ENCODE assay signal across 29 mouse cellular contexts in genomic region chr4:139345416-139346019, GRCm38 (mm10). TPM values are rescaled to one million over a fixed set of nuclear protein-coding genes. Genes with fewer than 3 reads are reported as not detected.
DNase-seq lines count a peak whose midpoint lies in the region; ATAC-seq and TF ChIP-seq lines count a peak whose summit lies in the region.
"Had no signal": no experiment of that assay in that cellular context is flagged by ENCODE, and none has a peak within 500 bp of the region (broad histone marks: within the 10 kb centered on the region; RNA-seq: fewer than 3 reads in every experiment).

No protein-coding gene starts in this region.

- no peak overlapping the region for H3K4me2 ChIP-seq in heart, embryonic 12.5 days
- H3K4me2 ChIP-seq in midbrain, postnatal 0 days (ENCODE audit: low read depth, low read length, poor library complexity, severe bottlenecking), result no peak overlapping the region
- no peak overlapping the region for H3K4me2 ChIP-seq in midbrain, embryonic 13.5 days (replicated peaks)
- H3K4me2 ChIP-seq: embryonic facial prominence, embryonic 13.5 days; heart, embryonic 13.5 days; kidney, embryonic 15.5 days; liver, embryonic 11.5 days; midbrain, embryonic 12.5 days had no signal

- 81% methylated on average over 23 of the region's 23 CpGs for WGBS in heart, embryonic 12.5 days
- 71% methylated on average over 23 of the region's 23 CpGs for WGBS in midbrain, postnatal 0 days
- 63% methylated on average over 23 of the region's 23 CpGs for WGBS in midbrain, embryonic 13.5 days

- H3K27me3 ChIP-seq in heart, embryonic 12.5 days (replicated peaks), result no peaks in the 10 kb centered on the region
- no peaks in the 10 kb centered on the region for H3K27me3 ChIP-seq in midbrain, postnatal 0 days (ENCODE audit: insufficient read depth, low read length)
- no peaks in the 10 kb centered on the region for H3K27me3 ChIP-seq in midbrain, embryonic 13.5 days
- H3K27me3 ChIP-seq: embryonic facial prominence, embryonic 13.5 days; heart, embryonic 13.5 days; kidney, embryonic 15.5 days; midbrain, embryonic 12.5 days had no signal

- peaks cover 51% of the 10 kb centered on the region for H3K36me3 ChIP-seq in heart, embryonic 12.5 days
- peaks cover 21% of the 10 kb centered on the region for H3K36me3 ChIP-seq in midbrain, postnatal 0 days (ENCODE audit: insufficient read depth, low read length)
- peaks cover 51% of the 10 kb centered on the region for H3K36me3 ChIP-seq in midbrain, embryonic 13.5 days
- H3K36me3 ChIP-seq in ES-E14 (ENCODE audit: control insufficient read depth, insufficient read depth, low read length, poor library complexity, severe bottlenecking), result peaks cover 38% of the 10 kb centered on the region

- no peak for DNase-seq in heart, postnatal 4 days
- DNase-seq in midbrain, postnatal 0 days (ENCODE audit: low spot score), result no peak
- DNase-seq in ES-E14 (ENCODE audit: low read depth, low spot score), result no peak
- DNase-seq in fat pad, adult 2 months (ENCODE audit: extremely low read depth, low read depth, low spot score), result peak; percentile 16
- no peak for DNase-seq in lung, postnatal 4 days
- no peak for DNase-seq in cerebellum, adult 11 months
- DNase-seq: adrenal gland, postnatal 14 days; cerebellum, adult 11-12 months; cerebellum, adult 9-11 months; gastrocnemius, postnatal 25 days; heart, postnatal 10 days; kidney, adult 18-20 months; kidney, postnatal 25 days; lung, adult 18-20 months; right cerebral cortex, adult 18-20 months; spleen, adult 18-20 months had no signal

- TF ChIP-seq CTCF in midbrain, postnatal 0 days (IDR thresholded peaks at IDR 0.05), result no peak

- H3K4me1 ChIP-seq in heart, embryonic 12.5 days (replicated peaks), result peaks cover 2% of the 10 kb centered on the region
- peaks cover 1% of the 10 kb centered on the region; the same call in 1 of the 2 replicates for H3K4me1 ChIP-seq in midbrain, postnatal 0 days (ENCODE audit: insufficient read depth, low read length)
- peaks cover 2% of the 10 kb centered on the region; the same call in 1 of the 2 replicates for H3K4me1 ChIP-seq in midbrain, embryonic 13.5 days (replicated peaks)
- H3K4me1 ChIP-seq in ES-E14 (ENCODE audit: control insufficient read depth in 2 of 2, insufficient read depth in 2 of 2, low read length in 2 of 2, poor library complexity in 1 of 2), result peaks cover 0 to 5% of the 10 kb centered on the region in 2 experiments; a peak in 2 of 4 replicates

- in situ Hi-C loops in ES-E14 (cut with MboI; ENCODE audit: low sequenced_read_pairs in 2 of 2, unreplicated experiment in 2 of 2), result no loop called here

- no peak overlapping the region for H3K27ac ChIP-seq in heart, embryonic 12.5 days (ENCODE audit: poor library complexity, severe bottlenecking)
- H3K27ac ChIP-seq in midbrain, postnatal 0 days (ENCODE audit: low read depth, low read length), result no peak overlapping the region
- H3K27ac ChIP-seq in midbrain, embryonic 13.5 days, result no peak overlapping the region
- no peak overlapping the region for H3K27ac ChIP-seq in ES-E14 (ENCODE audit: insufficient read depth, low read depth, low read length, poor library complexity, severe bottlenecking)
- H3K27ac ChIP-seq: embryonic facial prominence, embryonic 13.5 days; heart, embryonic 13.5 days; hindbrain, embryonic 10.5 days; kidney, embryonic 15.5 days; macrophage; midbrain, embryonic 12.5 days had no signal

- ATAC-seq in heart, embryonic 12.5 days (ENCODE audit: insufficient number of reproducible peaks, low FRiP score), result no peak
- peak; percentile 16; the same call in 1 of the 2 replicates for ATAC-seq in midbrain, postnatal 0 days (ENCODE audit: low FRiP score)
- ATAC-seq in midbrain, embryonic 13.5 days, result no peak
- ATAC-seq: forebrain, embryonic 14.5 days; hindbrain, embryonic 16.5 days; lung, postnatal 0 days had no signal

- H3K9me3 ChIP-seq in heart, embryonic 12.5 days (replicated peaks), result no peaks in the 10 kb centered on the region
- H3K9me3 ChIP-seq in midbrain, postnatal 0 days (ENCODE audit: low read length), result no peaks in the 10 kb centered on the region
- no peaks in the 10 kb centered on the region for H3K9me3 ChIP-seq in midbrain, embryonic 13.5 days
- H3K9me3 ChIP-seq in ES-E14 (ENCODE audit: control insufficient read depth, insufficient read depth, low read depth, low read length), result no peaks in the 10 kb centered on the region
- H3K9me3 ChIP-seq: embryonic facial prominence, embryonic 13.5 days; heart, embryonic 13.5 days; hindbrain, embryonic 10.5 days; kidney, embryonic 15.5 days; midbrain, embryonic 12.5 days had no signal

- peak overlapping the region; percentile 27; the same call in 1 of the 2 replicates for H3K9ac ChIP-seq in heart, embryonic 12.5 days
- no peak overlapping the region for H3K9ac ChIP-seq in midbrain, postnatal 0 days (replicated peaks; ENCODE audit: low read length, poor library complexity, severe bottlenecking)
- no peak overlapping the region for H3K9ac ChIP-seq in midbrain, embryonic 13.5 days (replicated peaks)
- H3K9ac ChIP-seq in ES-E14 (ENCODE audit: insufficient read depth, low read depth, low read length, poor library complexity, severe bottlenecking), result no peak overlapping the region
- H3K9ac ChIP-seq: embryonic facial prominence, embryonic 13.5 days; heart, embryonic 13.5 days; kidney, embryonic 15.5 days; midbrain, embryonic 12.5 days had no signal

- H3K4me3 ChIP-seq in heart, embryonic 12.5 days, result no peak overlapping the region
- no peak overlapping the region for H3K4me3 ChIP-seq in midbrain, postnatal 0 days (ENCODE audit: low read depth, low read length)
- H3K4me3 ChIP-seq in midbrain, embryonic 13.5 days (replicated peaks), result no peak overlapping the region
- H3K4me3 ChIP-seq in ES-E14 (ENCODE audit: insufficient read depth in 1 of 2, low read depth in 1 of 2, low read length in 2 of 2, poor library complexity in 1 of 2, severe bottlenecking in 1 of 2), result peak overlapping the region; percentile 46 to 50
- H3K4me3 ChIP-seq: embryonic facial prominence, embryonic 13.5 days; erythroblast, embryonic 14.5 days; heart, embryonic 13.5 days; hindbrain, embryonic 10.5 days; kidney, embryonic 15.5 days; midbrain, embryonic 12.5 days had no signal

TF ChIP-seq in ES-E14, 5 proteins besides CTCF, POLR2A, EP300 and RAD21:
- TF ChIP-seq HCFC1 (IDR thresholded peaks at IDR 0.05; ENCODE audit: borderline replicate concordance, insufficient read depth, low read length), result no peak
- TF ChIP-seq ZNF384 (IDR thresholded peaks at IDR 0.05; ENCODE audit: low read depth, low read length), result no peak
- TF ChIP-seq ZC3H11A (IDR thresholded peaks at IDR 0.05; ENCODE audit: borderline replicate concordance, low read depth, low read length), result no peak
- no peak for TF ChIP-seq MAFK (IDR thresholded peaks at IDR 0.05; ENCODE audit: insufficient read depth, low read depth, low read length)
- TF ChIP-seq CHD2 (IDR thresholded peaks at IDR 0.05; ENCODE audit: low read depth, low read length), result no peak

RNA-seq across cellular contexts. Expression of gene Mrto4, which starts 6.9 kb away (rescaled TPM):
- polyA plus RNA-seq in heart, embryonic 12.5 days (2016; fragmentation: Nextera tagmentation; extraction: Ambion mirVana), result 77.1 and 77.9 TPM in 2 replicates
- total RNA-seq in heart, postnatal 4 days (2021), result 10 to 100 TPM; 46.5 to 47.7 TPM
- total RNA-seq in midbrain, postnatal 0 days (2014; rRNA removed), result 32.0 and 36.1 TPM in 2 replicates
- 68.3 and 75.0 TPM in 2 replicates for polyA plus RNA-seq in midbrain, postnatal 0 days (2015; fragmentation: Nextera tagmentation; extraction: Ambion mirVana)
- 97.9 and 105 TPM in 2 replicates for polyA plus RNA-seq in midbrain, embryonic 13.5 days (2015; fragmentation: Nextera tagmentation; extraction: Ambion mirVana)
- 290 and 318 TPM in 2 replicates for total RNA-seq in ES-E14 (2012; rRNA removed)

RNA-seq across cellular contexts. Expression of gene Emc1, which starts 6.9 kb away (rescaled TPM):
- polyA plus RNA-seq in heart, embryonic 12.5 days (2016; fragmentation: Nextera tagmentation; extraction: Ambion mirVana), result 52.0 and 52.6 TPM in 2 replicates
- 10 to 100 TPM; 46.8 to 50.1 TPM for total RNA-seq in heart, postnatal 4 days (2021)
- 70.3 and 78.3 TPM in 2 replicates for total RNA-seq in midbrain, postnatal 0 days (2014; rRNA removed)
- polyA plus RNA-seq in midbrain, postnatal 0 days (2015; fragmentation: Nextera tagmentation; extraction: Ambion mirVana), result 49.3 and 50.3 TPM in 2 replicates
- 41.0 and 42.0 TPM in 2 replicates for polyA plus RNA-seq in midbrain, embryonic 13.5 days (2015; fragmentation: Nextera tagmentation; extraction: Ambion mirVana)
- 88.0 and 136 TPM in 2 replicates for total RNA-seq in ES-E14 (2012; rRNA removed)

RNA-seq across cellular contexts. Expression of gene Ubr4, which starts 6.9 kb away (rescaled TPM):
- polyA plus RNA-seq in heart, embryonic 12.5 days (2016; fragmentation: Nextera tagmentation; extraction: Ambion mirVana), result 64.9 and 65.4 TPM in 2 replicates
- 100 to 1,000 TPM; 124 to 126 TPM for total RNA-seq in heart, postnatal 4 days (2021)
- 164 and 176 TPM in 2 replicates for total RNA-seq in midbrain, postnatal 0 days (2014; rRNA removed)
- polyA plus RNA-seq in midbrain, postnatal 0 days (2015; fragmentation: Nextera tagmentation; extraction: Ambion mirVana), result 59.8 and 63.6 TPM in 2 replicates
- polyA plus RNA-seq in midbrain, embryonic 13.5 days (2015; fragmentation: Nextera tagmentation; extraction: Ambion mirVana), result 75.8 and 85.2 TPM in 2 replicates
- total RNA-seq in ES-E14 (2012; rRNA removed), result 199 and 224 TPM in 2 replicates

RNA-seq across cellular contexts. Expression of gene Akr7a5, which starts 35.0 kb away (rescaled TPM):
- 51.5 and 54.1 TPM in 2 replicates for polyA plus RNA-seq in heart, embryonic 12.5 days (2016; fragmentation: Nextera tagmentation; extraction: Ambion mirVana)
- 10 to 100 TPM; 28.4 to 32.9 TPM for total RNA-seq in heart, postnatal 4 days (2021)
- total RNA-seq in midbrain, postnatal 0 days (2014; rRNA removed), result 45.0 and 65.4 TPM in 2 replicates
- polyA plus RNA-seq in midbrain, postnatal 0 days (2015; fragmentation: Nextera tagmentation; extraction: Ambion mirVana), result 64.4 and 65.6 TPM in 2 replicates
- 65.0 and 66.5 TPM in 2 replicates for polyA plus RNA-seq in midbrain, embryonic 13.5 days (2015; fragmentation: Nextera tagmentation; extraction: Ambion mirVana)
- total RNA-seq in ES-E14 (2012; rRNA removed), result 24.7 and 27.2 TPM in 2 replicates

RNA-seq across cellular contexts. Expression of gene Pqlc2, which starts 35.0 kb away (rescaled TPM):
- polyA plus RNA-seq in heart, embryonic 12.5 days (2016; fragmentation: Nextera tagmentation; extraction: Ambion mirVana), result 10.6 and 11.3 TPM in 2 replicates
- 1 to 10 TPM; 3.9 TPM for total RNA-seq in heart, postnatal 4 days (2021)
- 19.3 and 26.5 TPM in 2 replicates for total RNA-seq in midbrain, postnatal 0 days (2014; rRNA removed)
- 10.9 and 15.2 TPM in 2 replicates for polyA plus RNA-seq in midbrain, postnatal 0 days (2015; fragmentation: Nextera tagmentation; extraction: Ambion mirVana)
- polyA plus RNA-seq in midbrain, embryonic 13.5 days (2015; fragmentation: Nextera tagmentation; extraction: Ambion mirVana), result 15.1 and 15.2 TPM in 2 replicates
- 25.0 and 35.3 TPM in 2 replicates for total RNA-seq in ES-E14 (2012; rRNA removed)

Comparison
In these comparisons a context has a peak if more than half of its experiments do, and no peak if none do; other contexts are left out.
1. H3K4me3 ChIP-seq: peak in ES-E14 (2 of 2); none in heart, embryonic 12.5 days (single experiment), midbrain, postnatal 0 days (single experiment) and midbrain, embryonic 13.5 days (single experiment).